Mouse (Mus musculus) stomach, embryonic 15.5 days (tissue): Measurements from ENCODE around the gene Pla2g3. TPM values are rescaled to one million over a fixed set of nuclear protein-coding genes. Genes with fewer than 3 reads are reported as not detected.

Experiments
- ATAC-seq: fragments of 200-750 bp; cut with Nextera tagmentation; 2 replicates; pipeline ENCODE4 v1.8.0; 2017; ENCODE audit warnings: low read depth, moderate number of reproducible peaks, moderate TSS enrichment; ENCODE audit not compliant: insufficient read depth, low FRiP score
- H3K27ac ChIP-seq: fragments of 300-500 bp; sonication (generic); 2 replicates; pipeline ENCODE4 v1.5.1; 2015; ENCODE audit warnings: mild to moderate bottlenecking, inconsistent platforms
- H3K27me3 ChIP-seq: fragments of 300-500 bp; sonication (generic); replicated peaks from 2 replicates; pipeline ENCODE4 v1.6.1; 2015; ENCODE audit warnings: inconsistent platforms
- H3K36me3 ChIP-seq: fragments of 300-500 bp; sonication (generic); 2 replicates; pipeline ENCODE4 v1.6.1; 2015; ENCODE audit warnings: inconsistent platforms
- H3K4me1 ChIP-seq: fragments of 300-500 bp; sonication (generic); 2 replicates; pipeline ENCODE4 v1.6.1; 2015; ENCODE audit warnings: inconsistent platforms
- H3K4me2 ChIP-seq: fragments of 300-500 bp; sonication (generic); 2 replicates; pipeline ENCODE4 v1.6.1; 2015; ENCODE audit warnings: mild to moderate bottlenecking, inconsistent platforms
- H3K4me3 ChIP-seq: fragments of 300-500 bp; sonication (generic); replicated peaks from 2 replicates; pipeline ENCODE4 v1.5.1; 2015; ENCODE audit warnings: inconsistent platforms
- H3K9ac ChIP-seq: fragments of 300-500 bp; sonication (generic); 2 replicates; pipeline ENCODE4 v1.6.1; 2015; ENCODE audit warnings: inconsistent platforms
- H3K9me3 ChIP-seq: fragments of 300-500 bp; sonication (generic); 2 replicates; pipeline ENCODE4 v1.6.1; 2016; ENCODE audit warnings: inconsistent platforms
- WGBS: fragments of 180-500 bp; shearing (Covaris S2); methylation state at CpG from one replicate; pipeline ENCODE4 v1.1.7; 2015; 5-methylcytosine and 5-hydroxymethylcytosine counted together
- polyA plus RNA-seq: library from polyadenylated mRNA; unstranded; fragments of >200 nt; fragmentation: Nextera tagmentation; extraction: Ambion mirVana; gene quantifications from 2 replicates; pipeline ENCODE4 v1.2.1, GENCODE M21; 2015

Pla2g3 gene
- polyA plus RNA-seq, 1 experiment from 2014 or later = 0.82 TPM

- 0 out of 2 replicates have a peak, but pooled peaks cover 2% of the 10 kb centered on the region for H3K36me3 ChIP-seq
- H3K4me2 ChIP-seq = peak overlapping the region; percentile 71
- WGBS = 12% methylated on average over 4 of the region's 4 CpGs
- H3K4me3 ChIP-seq = peak overlapping the region; percentile 51
- H3K4me1 ChIP-seq = peaks cover 21% of the 10 kb centered on the region
- H3K9ac ChIP-seq = 0 out of 2 replicates have a peak overlapping the region, but pooled peaks have one; percentile 26
- no peak for ATAC-seq
- H3K27me3 ChIP-seq = no peaks in the 10 kb centered on the region
- H3K27ac ChIP-seq = no peak overlapping the region
- H3K9me3 ChIP-seq = no peaks in the 10 kb centered on the region
Measured at GRCm38 (mm10) chr11:3515216-3515615, 27.1 kb downstream of the Pla2g3 start.

DNA sequence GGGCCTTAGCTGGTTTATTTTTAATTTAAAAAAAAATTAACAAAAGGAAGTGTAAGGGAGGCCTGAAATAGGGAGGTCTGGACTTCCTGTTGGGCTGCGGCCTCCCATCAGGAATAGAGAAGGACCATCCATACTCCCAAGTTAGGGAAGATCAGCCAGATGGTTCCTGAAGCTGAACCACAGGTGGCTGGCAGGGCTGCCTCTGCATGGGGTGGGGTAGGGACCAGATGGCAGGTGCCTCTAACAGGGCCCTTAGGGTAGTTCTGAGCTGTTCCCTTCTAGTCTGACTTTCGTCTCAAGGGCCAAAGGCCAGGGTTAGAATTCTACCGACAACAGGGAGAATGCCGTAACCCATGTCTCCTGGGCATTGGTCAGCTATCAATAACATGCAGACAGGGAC lies 27.6 kb downstream of the Pla2g3 start:
- no peaks in the 10 kb centered on the region for H3K9me3 ChIP-seq
- H3K4me1 ChIP-seq = peaks cover 21% of the 10 kb centered on the region
- 81% methylated on average over 4 of the region's 4 CpGs for WGBS
- H3K9ac ChIP-seq = no peak overlapping the region
- H3K27me3 ChIP-seq = no peaks in the 10 kb centered on the region
- no peak overlapping the region for H3K27ac ChIP-seq
- 0 out of 2 replicates have a peak, but pooled peaks cover 3% of the 10 kb centered on the region for H3K36me3 ChIP-seq
- H3K4me3 ChIP-seq = peak overlapping the region; percentile 51
- H3K4me2 ChIP-seq = peak overlapping the region; percentile 71
- no peak for ATAC-seq

GRCm38 (mm10) chr11:3516121-3516520 lies 28.0 kb downstream of the Pla2g3 start:
- 80% methylated on average over 5 of the region's 5 CpGs for WGBS
- no peak overlapping the region for H3K27ac ChIP-seq
- peak overlapping the region; percentile 51; the same call in 1 of the 2 replicates for H3K4me3 ChIP-seq
- no peaks in the 10 kb centered on the region for H3K9me3 ChIP-seq
- 0 out of 2 replicates have a peak, but pooled peaks cover 3% of the 10 kb centered on the region for H3K36me3 ChIP-seq
- ATAC-seq = no peak
- no peak overlapping the region for H3K9ac ChIP-seq
- peak overlapping the region; percentile 71 for H3K4me2 ChIP-seq
- H3K4me1 ChIP-seq = peaks cover 21% of the 10 kb centered on the region
- H3K27me3 ChIP-seq = no peaks in the 10 kb centered on the region

- 2% methylated on average over 48 of the region's 50 CpGs for WGBS
Measured at GRCm38 (mm10) chr11:3516859-3517845, 29.1 kb downstream of the Pla2g3 start.

GRCm38 (mm10) chr11:3517846-3518732 lies 30.0 kb downstream of the Pla2g3 start:
- H3K4me1 ChIP-seq = peaks cover 21% of the 10 kb centered on the region
- H3K27me3 ChIP-seq = no peaks in the 10 kb centered on the region
- peaks cover 22% of the 10 kb centered on the region for H3K36me3 ChIP-seq
- WGBS = 43% methylated on average over 13 of the region's 13 CpGs
- no peak for ATAC-seq
- H3K4me3 ChIP-seq = peak overlapping the region; percentile 29
- no peak overlapping the region for H3K27ac ChIP-seq
- peak overlapping the region; percentile 71 for H3K4me2 ChIP-seq
- no peak overlapping the region for H3K9ac ChIP-seq
- H3K9me3 ChIP-seq = no peaks in the 10 kb centered on the region

More at GRCm38 (mm10) chr11:3516859-3517845, 29.1 kb downstream of the Pla2g3 start:
- Histone ChIP-seq H3K4me2 (peak overlapping the region; percentile 71), H3K9ac (0 out of 2 replicates have a peak overlapping the region, but pooled peaks have one; percentile 19), H3K9me3 (no peaks in the 10 kb centered on the region), H3K27me3 (no peaks in the 10 kb centered on the region), H3K36me3 (peaks cover 12% of the 10 kb centered on the region), H3K27ac (no peak overlapping the region), H3K4me3 (peak overlapping the region; percentile 29), H3K4me1 (peaks cover 21% of the 10 kb centered on the region)
- no peak for ATAC-seq

DNA sequence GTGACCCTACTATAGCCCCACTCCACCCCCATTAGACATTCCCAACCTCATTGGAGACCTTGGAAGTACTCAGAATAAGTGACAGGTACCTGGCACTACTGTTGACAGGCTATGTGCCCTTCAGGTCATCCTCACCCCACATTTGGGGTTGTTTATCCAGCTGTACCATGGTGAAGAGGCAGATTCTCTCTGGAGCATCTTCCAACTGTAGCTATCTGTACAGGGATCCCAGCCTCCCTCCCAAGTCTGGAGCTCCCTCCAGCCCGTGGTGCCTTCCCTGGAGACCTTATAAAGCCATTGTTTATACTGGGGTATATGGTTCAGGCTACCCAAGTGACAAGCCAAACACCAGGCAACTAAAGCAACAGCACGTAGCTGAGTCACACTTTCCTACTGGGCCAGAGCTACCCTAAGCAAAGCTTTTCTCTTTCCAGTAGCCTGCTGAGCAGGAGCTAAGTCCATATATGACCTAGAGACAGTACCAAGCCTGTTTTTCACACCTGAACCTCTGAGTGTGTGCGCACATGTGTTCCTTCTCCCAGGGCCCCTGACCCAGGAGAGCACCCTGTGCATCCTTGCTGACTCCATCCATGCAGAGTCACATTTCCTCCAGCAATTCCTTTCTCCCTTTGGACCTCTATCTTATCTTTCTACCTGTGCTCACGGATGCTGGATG lies 31.1 kb downstream of the Pla2g3 start:
- Histone ChIP-seq H3K9me3 (no peaks in the 10 kb centered on the region), H3K27ac (peak overlapping the region; percentile 19; the same call in 1 of the 2 replicates), H3K9ac (no peak overlapping the region), H3K27me3 (no peaks in the 10 kb centered on the region), H3K4me2 (no peak overlapping the region), H3K4me1 (peaks cover 21% of the 10 kb centered on the region), H3K36me3 (peaks cover 29% of the 10 kb centered on the region), H3K4me3 (no peak overlapping the region)
- WGBS = 57% methylated on average over 4 of the region's 4 CpGs
- no peak for ATAC-seq

GRCm38 (mm10) chr11:3519756-3520398 lies 31.8 kb downstream of the Pla2g3 start:
- Histone ChIP-seq H3K4me1 (peaks cover 21% of the 10 kb centered on the region), H3K9ac (no peak overlapping the region), H3K27me3 (no peaks in the 10 kb centered on the region), H3K9me3 (no peaks in the 10 kb centered on the region), H3K4me2 (no peak overlapping the region), H3K4me3 (no peak overlapping the region), H3K36me3 (peaks cover 35% of the 10 kb centered on the region), H3K27ac (peak overlapping the region; percentile 19; the same call in 1 of the 2 replicates)
- 74% methylated on average over 11 of the region's 11 CpGs for WGBS
- no peak for ATAC-seq

DNA sequence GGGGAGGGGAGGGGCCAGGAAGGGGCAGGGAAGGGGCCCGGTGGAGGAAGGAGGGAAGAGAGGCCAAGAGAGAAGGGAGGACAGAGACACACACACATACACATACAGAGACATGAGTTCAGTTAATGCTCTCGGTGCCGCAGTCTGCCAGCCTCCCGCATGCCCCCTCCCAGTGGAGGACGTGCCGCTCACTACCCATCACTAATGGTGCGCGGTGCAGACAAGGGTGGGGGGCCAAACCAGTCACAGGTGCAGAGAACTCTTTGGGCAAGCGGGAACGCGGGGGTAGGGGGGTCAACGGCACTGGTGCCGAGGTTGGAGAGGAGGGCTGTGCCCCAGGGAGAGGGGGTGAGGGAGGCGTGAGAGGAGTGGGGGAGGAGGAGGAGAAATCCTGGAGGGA lies 32.8 kb downstream of the Pla2g3 start:
- Histone ChIP-seq H3K27me3 (no peaks in the 10 kb centered on the region), H3K9ac (no peak overlapping the region), H3K4me3 (no peak overlapping the region), H3K4me1 (peaks cover 16% of the 10 kb centered on the region), H3K4me2 (no peak overlapping the region), H3K27ac (no peak overlapping the region), H3K36me3 (peaks cover 46% of the 10 kb centered on the region), H3K9me3 (no peaks in the 10 kb centered on the region)
- ATAC-seq = no peak
- WGBS = 75% methylated on average over 14 of the region's 14 CpGs

DNA sequence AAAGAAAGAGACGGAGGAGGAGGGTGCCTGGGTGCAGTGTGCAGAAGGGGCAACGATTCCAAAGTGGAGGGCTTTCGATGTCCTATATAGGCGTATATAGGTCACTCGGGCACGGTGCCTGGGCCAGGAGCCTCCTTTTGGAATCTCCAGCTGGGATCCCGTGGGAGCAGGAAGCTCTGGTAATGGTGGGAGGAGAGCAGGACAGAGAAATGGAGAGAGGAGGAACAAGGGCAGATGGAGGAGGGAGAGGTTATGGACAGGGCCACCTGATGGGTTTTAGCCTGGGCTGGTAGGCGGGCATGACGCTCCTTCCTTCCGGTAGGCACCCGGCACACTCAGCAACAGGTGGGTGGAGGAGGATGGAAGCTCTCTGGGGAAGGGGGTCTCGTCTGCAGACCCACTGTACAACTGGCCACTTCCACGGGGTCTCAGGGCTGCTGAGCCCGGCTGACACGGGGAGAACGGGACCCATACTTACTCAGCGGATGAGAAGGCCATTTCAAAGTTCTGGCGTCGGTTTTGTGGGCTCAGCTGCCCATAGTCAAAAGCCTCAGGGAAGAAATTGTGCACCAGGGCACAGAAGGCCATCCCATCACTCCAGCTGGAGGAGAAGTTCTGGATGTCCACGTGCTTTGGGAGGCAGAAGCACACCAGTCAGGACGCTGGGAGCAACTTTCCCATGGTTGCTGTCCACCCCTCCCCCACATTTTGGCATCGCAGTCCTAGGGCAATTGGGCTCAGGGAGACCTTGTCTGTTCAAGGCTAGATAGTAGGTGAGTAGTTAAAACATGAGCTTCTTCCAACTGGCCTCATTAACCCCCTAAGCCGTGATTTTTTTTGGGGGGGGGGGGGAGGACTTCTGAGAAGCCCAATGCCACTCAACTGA lies 33.5 kb downstream of the Pla2g3 start:
- H3K36me3 ChIP-seq = peaks cover 51% of the 10 kb centered on the region
- H3K4me1 ChIP-seq = peaks cover 15% of the 10 kb centered on the region
- no peak overlapping the region for H3K4me3 ChIP-seq
- H3K27me3 ChIP-seq = no peaks in the 10 kb centered on the region
- no peaks in the 10 kb centered on the region for H3K9me3 ChIP-seq
- H3K4me2 ChIP-seq = no peak overlapping the region
- WGBS = 85% methylated on average over 23 of the region's 23 CpGs
- H3K9ac ChIP-seq = no peak overlapping the region
- no peak overlapping the region for H3K27ac ChIP-seq
- ATAC-seq = no peak

GRCm38 (mm10) chr11:3522285-3523000 lies 34.4 kb downstream of the Pla2g3 start:
- WGBS = 93% methylated on average over 17 of the region's 17 CpGs
- no peaks in the 10 kb centered on the region for H3K9me3 ChIP-seq
- H3K4me3 ChIP-seq = no peak overlapping the region
- no peak overlapping the region for H3K9ac ChIP-seq
- H3K36me3 ChIP-seq = peaks cover 59% of the 10 kb centered on the region
- H3K4me1 ChIP-seq = peaks cover 8% of the 10 kb centered on the region
- H3K27me3 ChIP-seq = no peaks in the 10 kb centered on the region
- ATAC-seq = no peak
- H3K4me2 ChIP-seq = no peak overlapping the region
- no peak overlapping the region for H3K27ac ChIP-seq
